Mouse (Mus musculus): ENCODE data around the gene Ppip5k1. TPM values are rescaled to one million over a fixed set of nuclear protein-coding genes. Genes with fewer than 3 reads are reported as not detected.

The Ppip5k1 gene
- total RNA-seq (2023), result 18.4 TPM

DNA sequence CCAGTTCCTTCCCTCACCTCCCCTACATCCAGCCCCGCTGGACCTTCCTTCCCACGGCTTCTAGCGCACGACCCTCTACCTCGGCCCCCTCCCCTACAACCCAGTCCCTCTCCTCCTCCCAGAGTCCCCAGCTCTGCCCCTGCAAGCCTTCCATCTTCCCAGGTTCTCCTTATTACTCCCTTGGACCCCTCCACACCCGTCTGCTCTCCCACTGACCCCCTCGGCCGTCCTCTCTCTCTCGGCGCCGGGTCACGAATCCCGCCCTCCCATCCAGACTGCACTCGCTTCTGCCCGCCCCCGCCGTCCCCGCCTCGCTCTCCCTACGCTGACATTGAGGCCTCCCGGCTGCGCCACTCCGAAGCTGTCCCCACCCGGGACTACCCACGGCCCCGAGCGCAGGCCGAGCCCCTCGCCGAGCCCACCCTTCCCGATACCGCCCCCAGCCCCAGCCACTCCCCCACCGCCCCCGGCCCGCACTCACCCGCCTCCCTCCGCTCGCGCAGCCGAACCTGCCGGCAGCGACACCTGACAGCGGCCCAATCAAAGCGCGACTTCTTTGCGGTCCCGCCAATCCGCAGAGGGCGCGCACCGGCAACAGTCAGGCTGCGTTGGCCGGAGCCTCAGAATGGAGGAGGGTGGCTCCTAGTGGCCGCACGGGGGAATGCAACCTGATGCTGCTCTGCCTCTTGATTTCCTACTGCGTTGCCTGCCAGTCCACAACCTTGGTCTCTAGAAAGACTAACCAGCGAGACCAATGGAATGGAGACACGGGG lies at the start of gene Ppip5k1:
Ppip5k1 (minus strand) TSS at position 577 of the 773 bp plus-strand sequence.

DNA sequence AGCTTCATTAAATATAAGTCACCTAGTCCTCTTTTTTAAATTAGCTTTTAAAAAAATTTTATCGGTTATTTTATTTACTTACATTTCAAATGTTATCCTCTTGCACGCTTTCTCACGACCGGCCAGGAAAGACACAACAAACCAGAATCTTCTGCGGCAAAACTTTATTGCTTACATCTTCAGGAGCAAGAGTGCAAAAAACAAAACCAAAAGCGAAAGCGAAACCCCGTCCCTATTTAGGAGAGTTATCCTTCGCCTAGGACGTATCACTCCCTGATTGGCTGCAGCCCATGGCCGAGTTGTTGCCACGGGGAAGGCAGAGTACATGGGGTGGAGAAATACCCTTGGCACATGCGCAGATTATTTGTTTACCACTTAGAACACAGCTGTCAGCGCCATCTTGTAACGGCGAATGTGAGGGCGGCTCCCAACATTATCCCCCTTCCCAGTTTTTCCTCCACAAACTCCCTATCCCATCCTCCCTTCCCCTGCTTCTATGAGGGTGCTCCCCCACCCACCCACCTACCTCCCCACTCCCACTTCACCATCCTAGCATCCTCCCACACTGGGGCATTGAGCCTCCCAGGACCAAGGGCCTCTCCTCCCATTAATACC lies 31.9 kb upstream of the Ppip5k1 start, which contains the start of gene Strc:
Strc (minus strand) TSS at position 208 of the 615 bp plus-strand sequence.

DNA sequence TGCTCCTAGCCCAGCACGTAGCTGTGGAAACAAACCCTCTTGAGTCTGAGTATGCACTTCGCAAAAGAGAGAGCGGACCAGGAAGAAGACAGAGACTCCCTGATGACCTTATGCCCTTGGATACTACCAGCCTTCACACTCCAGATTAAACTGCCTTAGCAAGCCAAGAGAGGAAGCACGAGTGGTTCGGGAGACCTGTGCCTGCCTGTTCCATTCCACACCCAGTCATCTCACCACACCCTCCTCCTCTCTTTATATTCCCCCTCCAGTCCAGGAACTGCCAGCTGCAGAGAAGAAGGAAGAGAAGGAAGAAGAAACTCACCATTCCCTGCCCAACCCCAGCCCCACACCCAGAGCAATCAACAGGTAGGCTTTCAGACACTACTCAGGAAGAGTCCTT lies 2.3 kb upstream of the Ppip5k1 start, which contains the start of gene Ckmt1:
Ckmt1 (plus strand) TSS at position 221 of the 400 bp plus-strand sequence.

DNA sequence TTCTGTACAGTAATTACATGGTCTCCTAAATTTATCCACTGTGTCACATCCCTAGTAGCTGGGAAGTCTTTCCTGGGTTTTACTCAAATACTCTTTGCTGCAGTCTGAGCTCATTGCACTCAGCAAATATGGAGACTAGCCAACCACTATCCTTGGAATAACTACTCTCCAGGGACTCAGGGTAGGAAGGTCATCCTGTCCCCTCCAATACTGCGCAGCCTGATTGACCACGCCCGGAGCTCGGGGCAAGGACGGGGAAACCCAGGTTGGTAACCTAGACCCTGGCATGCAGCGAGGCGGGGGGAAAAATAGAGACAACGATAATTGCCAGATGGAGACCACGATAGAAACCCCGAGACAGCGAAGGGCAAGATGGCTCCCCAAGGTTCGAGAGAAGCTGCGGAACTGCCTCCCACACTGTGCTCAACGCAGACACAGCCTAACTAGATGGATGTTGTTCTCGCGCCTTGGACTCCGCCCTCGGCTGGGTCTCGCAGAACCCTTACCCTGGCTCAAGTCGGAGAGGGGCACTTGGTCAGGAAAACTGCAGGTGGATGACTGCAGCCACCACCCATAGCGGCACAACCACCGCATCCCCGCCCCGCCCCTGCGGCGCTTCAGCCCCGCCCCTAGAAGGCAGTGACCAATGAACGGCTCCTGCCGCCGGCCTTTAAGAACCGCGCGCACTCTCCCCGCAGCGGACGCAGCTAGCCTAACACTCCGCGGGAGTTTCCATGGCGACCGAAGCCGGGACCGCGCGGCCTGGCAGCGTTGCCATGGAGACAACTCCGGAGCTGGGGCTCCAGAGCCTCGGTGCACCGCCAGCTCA lies 66.1 kb downstream of the Ppip5k1 start, which contains the start of gene Map1a:
Map1a (plus strand) TSS at position 700 of the 829 bp plus-strand sequence.

DNA sequence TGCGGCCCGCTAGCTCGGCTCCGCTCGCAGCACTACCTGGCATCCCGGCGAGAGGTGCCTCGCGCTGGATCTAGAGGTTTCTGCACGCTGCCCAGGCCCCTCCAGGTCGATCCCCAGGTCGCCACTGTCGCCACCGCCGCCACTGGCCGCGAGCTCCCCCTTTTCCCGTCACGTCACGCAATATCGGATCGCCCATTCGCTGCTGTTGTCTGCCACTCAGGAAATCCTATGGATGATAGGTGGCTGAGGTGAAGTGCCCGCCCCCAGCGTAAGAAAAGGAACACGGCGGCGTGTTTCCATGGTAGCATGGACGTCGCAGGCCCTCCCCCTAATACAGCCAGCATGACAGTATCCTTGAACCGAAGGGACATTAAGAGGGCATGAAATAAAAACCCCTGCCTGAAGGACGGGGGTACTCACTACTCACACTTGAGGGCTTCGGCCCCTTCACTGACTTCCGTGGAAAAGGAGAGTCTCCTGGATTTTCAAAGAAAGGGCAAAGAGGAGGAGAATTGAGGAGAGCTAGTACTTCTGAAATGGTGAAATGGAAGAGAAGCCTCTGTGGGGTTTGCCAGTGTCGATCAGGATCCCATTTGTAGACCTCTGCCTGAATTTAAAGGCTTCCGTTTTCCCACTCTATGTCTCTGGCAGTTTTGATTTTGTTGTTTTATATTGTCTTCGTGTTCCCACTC lies 83.8 kb downstream of the Ppip5k1 start, which contains the start of gene Trp53bp1:
Trp53bp1 (minus strand) TSS at position 172 of the 692 bp plus-strand sequence.

Other genes with a start within 250 kb of the Ppip5k1 start
- gene Tgm7, start 245.6 kb downstream of the Ppip5k1 start, total RNA-seq (2023), result not detected
- gene Adal, start 215.0 kb downstream of the Ppip5k1 start, total RNA-seq (2023), result 17.3 TPM
- gene Lcmt2, start 214.7 kb downstream of the Ppip5k1 start, total RNA-seq (2023), result 11.8 TPM
- 69.6 TPM for gene Tubgcp4, start 184.7 kb downstream of the Ppip5k1 start, total RNA-seq (2023)
- 26.8 TPM for gene Zscan29, start 184.3 kb downstream of the Ppip5k1 start, total RNA-seq (2023)
- 70.9 TPM for gene Trp53bp1, start 84.0 kb downstream of the Ppip5k1 start, total RNA-seq (2023)
- 0.55 TPM for gene Map1a, start 65.8 kb downstream of the Ppip5k1 start, total RNA-seq (2023)
- not detected for gene Ckmt1, start 2.3 kb upstream of the Ppip5k1 start, total RNA-seq (2023)
- gene Strc, start 31.8 kb upstream of the Ppip5k1 start, total RNA-seq (2023), result 1.0 TPM
- 123 TPM for gene Pdia3, start 58.4 kb upstream of the Ppip5k1 start, total RNA-seq (2023)
- 2.4 TPM for gene Catsper2, start 58.4 kb upstream of the Ppip5k1 start, total RNA-seq (2023)
- gene Ell3, start 88.9 kb upstream of the Ppip5k1 start, total RNA-seq (2023), result 7.6 TPM
- 263 TPM for gene Serf2, start 93.8 kb upstream of the Ppip5k1 start, total RNA-seq (2023)
- gene Hypk, start 97.9 kb upstream of the Ppip5k1 start, total RNA-seq (2023), result 33.6 TPM
- 0.37 TPM for gene Serinc4, start 101.4 kb upstream of the Ppip5k1 start, total RNA-seq (2023)
- gene Mfap1b, start 118.7 kb upstream of the Ppip5k1 start, total RNA-seq (2023), result 43.2 TPM
- 49.8 TPM for gene Mfap1a, start 151.3 kb upstream of the Ppip5k1 start, total RNA-seq (2023)
- gene Wdr76, start 151.3 kb upstream of the Ppip5k1 start, total RNA-seq (2023), result 17.5 TPM

All from CD8-positive naive resting alpha-beta T cell, adult 57 days (primary cell).